Mouse (Mus musculus) lung, embryonic 16.5 days (tissue): ENCODE data around the gene Gm21992. TPM values are rescaled to one million over a fixed set of nuclear protein-coding genes. Genes with fewer than 3 reads are reported as not detected.
A peak's percentile ranks its signal among the peaks of the same experiment; 100 is the strongest.

Experiments
- ATAC-seq: fragments of 200-750 bp; cut with Nextera tagmentation; 2 replicates; pipeline ENCODE4 v1.8.0; 2017; ENCODE audit warnings: low read depth, mild to moderate bottlenecking, moderate library complexity
- H3K27ac ChIP-seq: fragments of 300-500 bp; sonication (generic); 2 replicates; pipeline ENCODE4 v1.5.1; 2014; ENCODE audit warnings: mild to moderate bottlenecking, control low read depth, low read length
- H3K27me3 ChIP-seq: fragments of 300-500 bp; sonication (generic); 2 replicates; pipeline ENCODE4 v1.6.1; 2014; ENCODE audit warnings: low read depth, low read length, mixed read lengths; ENCODE audit not compliant: control insufficient read depth, insufficient read depth
- H3K36me3 ChIP-seq: fragments of 300-500 bp; sonication (generic); 2 replicates; pipeline ENCODE4 v1.6.1; 2014; ENCODE audit warnings: low read length; ENCODE audit not compliant: control insufficient read depth, insufficient read depth
- H3K4me1 ChIP-seq: fragments of 300-500 bp; sonication (generic); replicated peaks from 2 replicates; pipeline ENCODE4 v1.6.1; 2014; ENCODE audit warnings: low read length, mixed read lengths; ENCODE audit not compliant: control insufficient read depth, insufficient read depth
- H3K4me2 ChIP-seq: fragments of 300-500 bp; sonication (generic); 2 replicates; pipeline ENCODE4 v1.6.1; 2014; ENCODE audit warnings: low read depth, low read length, control low read depth
- H3K4me3 ChIP-seq: fragments of 300-500 bp; sonication (generic); 2 replicates; pipeline ENCODE4 v1.5.1; 2014; ENCODE audit warnings: mild to moderate bottlenecking, low read length, control low read depth
- H3K9ac ChIP-seq: fragments of 300-500 bp; sonication (generic); 2 replicates; pipeline ENCODE4 v1.6.1; 2014; ENCODE audit warnings: low read length, control low read depth
- H3K9me3 ChIP-seq: fragments of 300-500 bp; sonication (generic); 2 replicates; pipeline ENCODE4 v1.6.1; 2016; ENCODE audit warnings: low read length; ENCODE audit not compliant: control insufficient read depth
- WGBS: fragments of 180-500 bp; shearing (Covaris S2); extraction: QIAGEN DNeasy Blood & Tissue Kit; methylation state at CpG from one replicate; pipeline ENCODE4 v1.1.7; 2014; 5-methylcytosine and 5-hydroxymethylcytosine counted together
- polyA plus RNA-seq: library from polyadenylated mRNA; unstranded; fragments of >200 nt; fragmentation: Nextera tagmentation; extraction: Ambion mirVana; gene quantifications from 2 replicates; pipeline ENCODE4 v1.2.1, GENCODE M21; 2015

Gene Gm21992
- polyA plus RNA-seq: 25.7 and 30.9 TPM in 2 replicates

- WGBS: under 1% methylated on average over 83 of the region's 83 CpGs
- no peaks in the 10 kb centered on the region for H3K9me3 ChIP-seq
These were observed at the start of gene Gm21992, which contains the start of gene Rbm14 for GRCm38 (mm10) chr19:4811063-4811908. Gene Gm21992 (minus strand): TSS chr19:4811612. Gene Rbm14 (minus strand): TSS chr19:4811634.

GRCm38 (mm10) chr19:4859081-4859480 lies 47.7 kb upstream of the Gm21992 start:
- 62% methylated on average over 6 of the region's 6 CpGs for WGBS
- H3K36me3 ChIP-seq: no peaks in the 10 kb centered on the region
- no peak for ATAC-seq
- peaks cover 8% of the 10 kb centered on the region; the same call in 1 of the 2 replicates for H3K27me3 ChIP-seq
- peaks cover 3% of the 10 kb centered on the region; the same call in 1 of the 2 replicates for H3K4me1 ChIP-seq
- H3K4me3 ChIP-seq: no peak overlapping the region
- H3K9me3 ChIP-seq: no peaks in the 10 kb centered on the region
- H3K4me2 ChIP-seq: no peak overlapping the region
- no peak overlapping the region for H3K27ac ChIP-seq
- H3K9ac ChIP-seq: no peak overlapping the region

More at GRCm38 (mm10) chr19:4811063-4811908, at the start of gene Gm21992, which contains the start of gene Rbm14:
- no peaks in the 10 kb centered on the region for H3K27me3 ChIP-seq
- peaks cover 16% of the 10 kb centered on the region for H3K4me1 ChIP-seq
- H3K4me2 ChIP-seq: peak within 1 kb of the TSS; percentile 94
- peak within 1 kb of the TSS; percentile 95 for H3K4me3 ChIP-seq
- no peaks in the 10 kb centered on the region for H3K36me3 ChIP-seq
- H3K27ac ChIP-seq: peak within 1 kb of the TSS; percentile 97
- peak; percentile 99 for ATAC-seq
- H3K9ac ChIP-seq: peak within 1 kb of the TSS; percentile 98

- Histone ChIP-seq H3K9ac (no peak overlapping the region), H3K27ac (no peak overlapping the region), H3K4me1 (peaks cover 3% of the 10 kb centered on the region; the same call in 1 of the 2 replicates), H3K9me3 (no peaks in the 10 kb centered on the region), H3K4me3 (no peak overlapping the region), H3K4me2 (no peak overlapping the region; the same call in 1 of the 2 replicates), H3K27me3 (peaks cover 8% of the 10 kb centered on the region; the same call in 1 of the 2 replicates), H3K36me3 (no peaks in the 10 kb centered on the region)
- WGBS: 72% methylated on average over 4 of the region's 4 CpGs
- no peak for ATAC-seq
These were observed 44.5 kb upstream of the Gm21992 start for GRCm38 (mm10) chr19:4855951-4856350.

GRCm38 (mm10) chr19:4855470-4855820 lies 44.0 kb upstream of the Gm21992 start:
- Histone ChIP-seq H3K27me3 (peaks cover 8% of the 10 kb centered on the region; the same call in 1 of the 2 replicates), H3K9me3 (no peaks in the 10 kb centered on the region), H3K4me3 (peak overlapping the region; percentile 54), H3K4me2 (peak overlapping the region; percentile 94), H3K27ac (no peak overlapping the region), H3K36me3 (no peaks in the 10 kb centered on the region), H3K4me1 (peaks cover 3% of the 10 kb centered on the region; the same call in 1 of the 2 replicates), H3K9ac (peak overlapping the region; percentile 74)
- WGBS: 1% methylated on average over 14 of the region's 14 CpGs
- peak; percentile 29; the same call in 1 of the 2 replicates for ATAC-seq

GRCm38 (mm10) chr19:4854552-4855469 lies 43.4 kb upstream of the Gm21992 start, which contains the start of gene Ctsf:
Gene Ctsf (plus strand): TSS chr19:4855130.
- Histone ChIP-seq H3K9ac (peak within 1 kb of the TSS; percentile 74), H3K27ac (no peak within 1 kb of the TSS), H3K9me3 (no peaks in the 10 kb centered on the region), H3K36me3 (no peaks in the 10 kb centered on the region), H3K4me2 (peak within 1 kb of the TSS; percentile 94), H3K27me3 (peaks cover 8% of the 10 kb centered on the region; the same call in 1 of the 2 replicates), H3K4me3 (peak within 1 kb of the TSS; percentile 54), H3K4me1 (peaks cover 3% of the 10 kb centered on the region; the same call in 1 of the 2 replicates)
- 3% methylated on average over 43 of the region's 45 CpGs for WGBS
- ATAC-seq: peak; percentile 89

- WGBS: 55% methylated on average over 5 of the region's 5 CpGs
These were observed 38.9 kb upstream of the Gm21992 start for GRCm38 (mm10) chr19:4850281-4850680.

GRCm38 (mm10) chr19:4849800-4850199 lies 38.4 kb upstream of the Gm21992 start:
- no peak overlapping the region for H3K9ac ChIP-seq
- H3K27ac ChIP-seq: no peak overlapping the region
- H3K27me3 ChIP-seq: peaks cover 4% of the 10 kb centered on the region; the same call in 1 of the 2 replicates
- no peak overlapping the region for H3K4me2 ChIP-seq
- ATAC-seq: no peak
- no peaks in the 10 kb centered on the region for H3K36me3 ChIP-seq
- 54% methylated on average over 4 of the region's 4 CpGs for WGBS
- H3K9me3 ChIP-seq: no peaks in the 10 kb centered on the region
- H3K4me3 ChIP-seq: no peak overlapping the region
- H3K4me1 ChIP-seq: peaks cover 3% of the 10 kb centered on the region; the same call in 1 of the 2 replicates

More at GRCm38 (mm10) chr19:4850281-4850680, 38.9 kb upstream of the Gm21992 start:
- no peaks in the 10 kb centered on the region for H3K36me3 ChIP-seq
- H3K4me1 ChIP-seq: peaks cover 3% of the 10 kb centered on the region; the same call in 1 of the 2 replicates
- H3K4me3 ChIP-seq: no peak overlapping the region
- H3K27ac ChIP-seq: no peak overlapping the region
- no peak for ATAC-seq
- no peak overlapping the region for H3K4me2 ChIP-seq
- H3K27me3 ChIP-seq: peaks cover 5% of the 10 kb centered on the region; the same call in 1 of the 2 replicates
- no peak overlapping the region for H3K9ac ChIP-seq
- no peaks in the 10 kb centered on the region for H3K9me3 ChIP-seq

GRCm38 (mm10) chr19:4847490-4847889 lies 36.1 kb upstream of the Gm21992 start:
- H3K4me2 ChIP-seq: no peak overlapping the region
- no peaks in the 10 kb centered on the region for H3K36me3 ChIP-seq
- WGBS: 27% methylated on average over 7 of the region's 7 CpGs
- no peaks in the 10 kb centered on the region for H3K27me3 ChIP-seq
- no peaks in the 10 kb centered on the region for H3K4me1 ChIP-seq
- H3K9ac ChIP-seq: no peak overlapping the region
- H3K4me3 ChIP-seq: no peak overlapping the region
- H3K9me3 ChIP-seq: no peaks in the 10 kb centered on the region
- no peak overlapping the region for H3K27ac ChIP-seq
- ATAC-seq: no peak
